Mouse (Mus musculus): ENCODE measurements around the gene Snrpc. TPM values are rescaled to one million over a fixed set of nuclear protein-coding genes. Genes with fewer than 3 reads are reported as not detected.
A peak's percentile ranks its signal among the peaks of the same experiment; 100 is the strongest.
"Not testable (repeated sequence)": the region's sequence is repeated elsewhere in the genome, so short reads cannot be mapped to it uniquely, and the experiment has no call there.

Gene Snrpc
- 79.3 and 93.1 TPM in 2 replicates for polyA plus RNA-seq (2012; rRNA removed)

DNA sequence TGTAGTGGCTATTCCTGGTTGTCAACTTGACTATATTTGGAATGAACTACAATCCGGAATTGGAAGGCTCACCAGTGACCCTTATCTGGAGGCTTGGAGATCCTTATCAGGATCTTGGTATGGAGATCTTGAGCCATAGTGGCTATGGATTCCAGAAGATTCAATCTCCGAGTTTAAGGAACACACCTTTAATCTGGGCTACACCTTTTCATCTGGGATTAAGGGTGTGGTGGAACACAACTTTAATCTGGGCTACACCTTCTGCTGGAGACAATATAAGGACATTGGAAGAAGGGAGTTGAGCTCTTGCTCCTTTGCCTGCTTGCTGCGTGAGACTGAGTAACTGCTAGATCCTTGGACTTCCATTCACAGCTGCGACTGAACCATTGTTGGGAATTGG is at the start of gene Snrpc:
Gene Snrpc, plus strand, starts transcription at position 301 of the 400 bp plus-strand sequence.
- not testable (repeated sequence) for DNase-seq (ENCODE audit: low read depth, low spot score)
- WGBS: 80% methylated on average over 4 of the region's 4 CpGs

DNA sequence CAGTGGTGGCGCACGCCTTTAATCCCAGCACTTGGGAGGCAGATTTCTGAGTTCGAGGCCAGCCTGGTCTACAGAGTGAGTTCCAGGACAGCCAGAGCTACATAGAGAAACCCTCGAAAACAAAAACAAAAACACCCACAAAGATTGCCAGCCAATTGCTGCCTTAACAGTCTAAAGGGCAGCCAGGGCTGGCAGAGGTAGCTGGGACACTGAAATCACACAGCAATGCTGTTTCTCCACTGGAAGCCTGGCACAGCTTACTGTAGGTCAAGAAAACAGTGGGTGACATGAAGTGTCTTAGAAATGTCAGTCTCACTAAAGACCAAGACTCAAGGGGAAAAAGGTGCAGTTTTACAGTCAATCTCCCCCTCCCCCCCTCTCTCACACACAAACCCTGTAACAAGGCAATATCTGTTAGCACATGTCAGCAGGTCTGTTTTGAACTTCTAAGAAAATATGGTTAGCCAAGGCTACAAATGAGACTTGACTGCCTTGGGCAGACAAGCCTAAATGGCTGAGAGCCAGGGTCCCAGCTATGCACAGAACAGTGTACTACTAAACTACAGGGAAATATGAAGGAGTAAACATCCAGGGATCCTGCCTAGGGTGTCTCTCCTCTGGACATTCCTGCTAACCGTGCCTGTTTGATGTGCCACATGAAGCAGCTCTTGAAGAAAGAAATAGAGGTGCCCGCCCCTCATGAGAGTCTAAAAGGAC is 49.3 kb upstream of the Snrpc start:
- DNase-seq (ENCODE audit: low read depth, low spot score): no peak
- WGBS: 79% methylated on average over 6 of the region's 6 CpGs

DNA sequence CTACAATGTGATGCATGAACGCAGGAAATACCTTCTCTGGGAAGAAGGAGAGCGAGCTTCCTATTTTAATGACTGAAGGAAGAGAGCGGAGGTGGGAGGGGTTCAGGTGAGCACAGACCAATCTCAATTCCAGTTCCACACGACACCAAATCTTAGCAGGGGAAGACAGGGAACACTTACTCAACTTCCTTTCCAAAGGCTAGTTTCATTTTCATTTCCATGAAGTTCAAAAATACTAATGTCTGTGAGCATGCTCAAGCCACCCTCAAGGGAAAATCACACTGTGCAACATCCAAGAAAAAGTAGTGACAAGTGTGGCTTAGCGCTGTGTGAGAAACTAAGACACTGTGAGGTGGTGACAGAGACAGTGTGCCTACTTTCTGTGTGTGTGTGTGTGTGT is 47.9 kb upstream of the Snrpc start:
- WGBS: 73% methylated on average over 5 of the region's 5 CpGs
- DNase-seq (ENCODE audit: low read depth, low spot score): no peak

DNA sequence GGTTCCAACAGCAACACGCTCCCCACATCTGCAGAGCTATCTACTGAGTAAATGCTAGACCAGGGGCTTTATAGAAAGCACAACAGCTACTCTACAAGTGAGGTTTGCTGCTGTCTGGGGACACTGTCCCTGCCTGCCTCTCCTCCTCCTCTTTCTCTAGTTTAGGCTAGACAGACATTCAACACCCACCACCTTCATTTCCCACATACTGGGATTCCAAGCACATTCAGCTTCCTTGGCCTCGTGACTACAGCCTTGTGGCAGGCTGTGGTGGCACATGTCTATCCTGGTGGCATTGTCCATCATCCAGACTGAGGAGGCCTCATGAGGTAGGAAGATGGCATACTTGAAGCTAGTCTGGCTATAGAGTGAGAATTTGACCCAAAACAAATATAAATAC is 47.0 kb upstream of the Snrpc start:
- 93% methylated on average over 2 of the region's 2 CpGs for WGBS
- no peak for DNase-seq (ENCODE audit: low read depth, low spot score)

DNA sequence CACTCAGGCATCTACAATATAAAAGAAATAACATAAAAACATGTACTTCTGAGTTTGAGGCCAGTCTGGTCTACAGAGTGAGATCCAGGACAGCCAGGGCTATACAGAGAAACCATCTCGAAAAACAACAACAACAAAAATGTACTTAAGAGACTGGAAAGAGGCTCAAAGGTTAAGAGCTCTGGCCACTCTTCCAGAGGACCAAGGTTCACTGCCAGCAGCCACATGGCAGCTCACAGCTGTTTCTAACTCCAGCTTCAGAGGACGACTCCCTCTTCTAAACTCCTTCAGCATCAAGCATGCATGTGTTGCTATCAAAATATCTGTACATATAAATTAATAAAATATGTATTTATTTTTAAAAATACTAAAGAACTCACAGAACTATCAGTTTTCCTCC is 46.4 kb upstream of the Snrpc start:
- DNase-seq (ENCODE audit: low read depth, low spot score): no peak
- WGBS: 38% methylated on average over 2 of the region's 2 CpGs

DNA sequence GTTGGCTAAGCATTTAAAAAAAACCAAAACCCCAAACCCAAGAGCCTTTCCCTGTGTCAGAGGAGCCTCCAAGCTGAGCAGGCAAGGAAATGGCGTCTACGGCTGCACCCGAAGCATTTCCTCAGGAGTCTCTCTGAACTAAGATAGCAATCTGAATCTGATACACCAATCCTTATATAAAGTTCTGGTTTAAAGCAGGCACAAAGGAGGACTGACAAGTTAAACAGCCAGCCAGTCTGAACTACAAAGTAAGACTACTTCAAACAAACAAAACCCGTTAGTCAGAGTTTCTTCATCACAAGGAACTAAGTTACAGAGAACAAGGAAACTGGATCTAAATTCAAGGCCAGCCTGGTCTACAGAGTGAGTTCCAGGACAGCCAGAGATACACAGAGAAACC is 45.4 kb upstream of the Snrpc start:
- 38% methylated on average over 4 of the region's 4 CpGs for WGBS
- no peak for DNase-seq (ENCODE audit: low read depth, low spot score)

DNA sequence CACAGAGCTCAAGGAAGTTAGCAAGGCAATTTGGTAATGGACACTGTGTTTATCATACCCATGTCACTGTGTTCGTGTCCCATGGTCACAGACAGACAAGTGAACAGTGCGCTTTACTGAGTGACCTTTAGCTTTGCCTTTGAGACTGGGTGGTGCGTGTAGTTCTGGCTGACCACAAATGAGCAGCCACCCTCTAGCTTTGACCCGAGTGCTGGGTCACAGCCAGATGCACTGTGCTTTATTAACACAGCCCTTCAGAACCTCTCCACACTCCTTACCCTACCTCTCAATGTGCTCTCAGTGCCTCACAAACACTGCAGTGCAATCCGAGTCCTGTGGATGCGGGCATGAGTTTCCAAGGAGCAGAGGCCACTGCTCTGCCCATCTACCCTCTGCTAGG is 44.8 kb upstream of the Snrpc start:
- DNase-seq (ENCODE audit: low read depth, low spot score): no peak
- WGBS: 53% methylated on average over 6 of the region's 6 CpGs

DNA sequence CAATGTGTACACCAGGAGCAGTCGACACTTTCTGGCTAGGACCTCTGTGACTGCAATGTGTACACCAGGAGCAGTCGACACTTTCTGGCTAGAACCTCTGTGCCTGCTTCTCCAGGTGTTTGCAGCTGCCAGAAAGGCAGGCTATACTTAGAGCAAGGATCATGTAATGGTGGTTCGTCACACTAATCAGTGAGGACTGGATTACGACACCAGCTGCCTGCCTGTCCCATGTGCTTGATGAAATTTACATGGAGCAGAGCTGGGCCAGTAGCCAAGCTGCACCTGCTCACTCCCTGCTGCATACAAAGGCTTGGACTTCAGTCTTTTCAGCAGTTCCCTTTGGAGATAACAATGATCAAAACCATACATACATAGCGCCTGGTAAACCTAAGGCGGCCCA is 41.2 kb upstream of the Snrpc start:
- 23% methylated on average over 6 of the region's 6 CpGs for WGBS
- DNase-seq (ENCODE audit: low read depth, low spot score): peak; percentile 61

DNA sequence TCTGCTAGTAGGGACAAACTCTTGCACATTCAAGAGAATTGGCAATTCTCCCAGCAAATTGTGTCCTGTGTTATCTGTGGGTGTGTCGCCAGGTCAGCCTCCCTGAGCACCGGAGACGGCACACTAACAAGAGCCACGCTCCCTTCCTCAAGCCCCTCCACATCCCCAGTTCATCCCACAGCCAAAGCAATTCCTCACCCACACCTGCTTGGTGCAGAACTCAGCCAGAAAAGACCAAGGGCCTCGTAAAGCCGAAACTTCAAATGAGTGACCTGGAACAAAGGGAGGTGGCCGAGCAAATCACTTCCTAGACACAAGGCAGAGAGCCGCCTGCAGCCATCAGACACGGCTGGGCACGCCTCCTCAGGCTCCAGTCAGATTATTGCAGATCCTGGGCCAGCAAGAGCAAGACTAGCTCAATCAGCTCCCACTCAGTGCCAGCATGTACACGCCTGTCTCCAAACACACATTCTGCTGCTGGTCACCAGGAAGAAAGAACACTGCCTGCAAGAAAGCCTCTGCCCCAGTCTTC is 40.5 kb upstream of the Snrpc start:
- 9% methylated on average over 11 of the region's 11 CpGs for WGBS
- DNase-seq (ENCODE audit: low read depth, low spot score): peak; percentile 67

DNA sequence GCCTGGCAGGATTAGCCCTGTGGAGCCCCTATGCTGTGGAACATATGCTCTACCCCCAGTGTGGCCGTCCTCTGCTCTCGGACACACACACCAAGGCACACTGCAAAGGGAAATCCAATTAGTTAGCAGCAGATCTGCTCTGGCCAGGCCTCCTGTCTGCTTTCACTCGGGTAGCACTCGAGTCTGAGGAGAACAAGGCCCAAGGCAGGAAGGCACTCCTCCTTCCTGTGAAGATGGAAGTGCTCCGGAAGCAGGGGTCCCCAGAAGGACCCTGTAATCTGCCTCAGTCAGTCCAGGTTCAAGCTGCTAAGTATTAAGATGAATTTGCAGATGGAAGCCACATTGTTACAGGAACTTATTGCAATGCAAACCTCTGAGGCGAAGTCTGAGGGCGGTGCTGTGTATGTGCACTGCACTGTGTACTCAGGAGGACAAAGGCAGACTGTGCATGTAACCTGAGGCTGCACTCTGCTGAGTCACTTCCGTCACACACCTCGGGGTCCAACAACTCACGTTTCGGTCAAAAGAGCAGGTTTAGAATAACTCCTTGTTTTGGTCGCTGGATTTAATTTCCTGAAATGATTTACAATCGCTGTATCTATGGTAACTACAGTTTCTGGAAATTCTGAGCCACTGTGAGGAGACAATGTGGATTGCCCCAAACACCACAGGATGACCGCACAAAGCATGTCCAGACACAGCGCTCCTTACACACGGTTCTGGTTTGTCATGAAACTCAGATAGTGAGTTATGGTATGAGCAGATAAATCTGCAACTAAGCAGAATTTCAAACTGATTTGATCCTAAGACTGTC is 38.0 kb upstream of the Snrpc start:
- WGBS: 19% methylated on average over 16 of the region's 16 CpGs
- peak; percentile 60 for DNase-seq (ENCODE audit: low read depth, low spot score)

DNA sequence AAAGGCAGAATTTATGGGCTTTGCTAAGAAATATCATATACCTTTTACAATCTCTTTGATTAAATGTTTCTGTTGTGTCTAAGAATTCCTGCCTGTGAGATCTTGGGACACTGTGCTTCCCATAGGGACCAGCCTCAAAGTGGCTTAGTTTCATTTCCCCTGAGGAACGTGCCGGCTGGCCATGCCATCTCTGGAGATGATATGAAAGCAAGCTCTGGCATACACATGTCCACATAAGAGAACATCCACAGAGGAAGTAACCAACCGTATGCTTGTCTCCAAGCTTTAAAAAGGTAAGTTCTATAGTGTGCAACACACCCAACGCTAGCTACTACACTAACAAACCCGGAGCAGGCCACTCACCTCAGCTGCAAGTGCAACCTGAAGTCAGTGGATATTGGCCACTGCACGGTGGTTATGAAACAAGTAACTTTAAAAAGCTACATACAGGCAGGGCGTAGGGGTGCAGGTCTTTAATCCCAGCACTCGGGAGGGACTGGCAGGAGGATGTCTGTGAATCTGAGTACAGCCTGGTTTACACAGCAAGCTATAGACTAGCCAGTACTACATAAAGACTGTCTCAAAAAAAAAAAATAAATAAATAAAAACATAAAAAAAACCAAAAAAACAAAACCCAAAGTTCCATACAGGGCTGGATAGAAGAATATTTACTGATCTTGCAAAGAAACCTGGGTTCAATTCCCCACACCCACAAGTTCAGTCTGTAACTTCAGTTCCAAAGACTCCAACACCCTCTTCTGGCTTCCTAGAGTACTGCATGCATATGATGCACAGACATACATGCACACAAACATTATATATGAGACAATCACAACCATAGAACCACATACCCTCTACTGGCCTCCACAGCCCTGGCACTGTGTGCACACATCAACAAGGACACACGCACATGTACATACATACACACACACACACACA is 37.0 kb upstream of the Snrpc start:
- DNase-seq (ENCODE audit: low read depth, low spot score): no peak
- WGBS: 45% methylated on average over 9 of the region's 9 CpGs

DNA sequence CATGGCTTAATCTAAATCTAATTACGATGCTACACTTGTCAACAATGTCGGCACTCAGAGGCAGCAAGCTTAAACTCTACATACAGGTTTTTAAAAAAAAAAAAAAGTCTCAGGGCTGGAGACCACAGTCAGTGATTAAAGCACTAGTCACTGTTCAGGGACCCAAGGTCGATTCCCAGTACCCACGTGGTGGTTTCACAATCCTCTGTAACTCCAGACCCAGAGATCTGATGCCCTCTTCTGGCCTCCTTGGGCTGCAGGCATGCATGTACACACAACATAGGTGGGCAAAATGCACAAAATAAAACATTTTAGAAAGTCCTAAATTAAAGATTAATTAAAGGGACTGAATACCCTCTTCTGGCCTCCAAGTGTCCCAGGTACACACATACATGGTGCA is 34.2 kb upstream of the Snrpc start:
- WGBS: 74% methylated on average over 4 of the region's 4 CpGs
- no peak for DNase-seq (ENCODE audit: low read depth, low spot score)

DNA sequence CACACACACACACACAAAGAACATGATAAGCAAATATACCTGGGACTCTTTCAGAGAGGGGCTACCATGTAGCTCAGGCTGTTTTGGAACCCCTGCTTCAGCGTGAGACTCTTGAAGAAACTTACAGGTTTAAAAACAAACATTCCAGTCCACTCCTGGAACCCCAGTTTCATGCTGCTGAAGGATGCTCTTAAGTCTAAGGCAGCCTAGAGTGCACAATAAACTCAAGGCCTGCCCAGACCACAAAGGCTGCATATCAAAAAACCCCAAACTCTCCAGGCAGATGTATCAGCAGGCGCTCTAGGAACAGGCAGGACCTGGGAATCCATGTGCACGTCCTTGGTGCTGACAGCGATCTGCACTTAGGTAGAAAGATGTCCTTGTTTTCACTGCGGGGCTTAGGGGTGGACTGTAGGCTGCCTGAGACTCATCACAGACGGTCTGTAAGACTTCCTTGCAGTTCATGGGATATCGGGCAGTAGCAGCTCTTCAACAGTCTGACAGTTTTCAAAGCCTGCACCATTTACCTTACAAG is 33.7 kb upstream of the Snrpc start:
- WGBS: 86% methylated on average over 7 of the region's 7 CpGs
- DNase-seq (ENCODE audit: low read depth, low spot score): no peak

DNA sequence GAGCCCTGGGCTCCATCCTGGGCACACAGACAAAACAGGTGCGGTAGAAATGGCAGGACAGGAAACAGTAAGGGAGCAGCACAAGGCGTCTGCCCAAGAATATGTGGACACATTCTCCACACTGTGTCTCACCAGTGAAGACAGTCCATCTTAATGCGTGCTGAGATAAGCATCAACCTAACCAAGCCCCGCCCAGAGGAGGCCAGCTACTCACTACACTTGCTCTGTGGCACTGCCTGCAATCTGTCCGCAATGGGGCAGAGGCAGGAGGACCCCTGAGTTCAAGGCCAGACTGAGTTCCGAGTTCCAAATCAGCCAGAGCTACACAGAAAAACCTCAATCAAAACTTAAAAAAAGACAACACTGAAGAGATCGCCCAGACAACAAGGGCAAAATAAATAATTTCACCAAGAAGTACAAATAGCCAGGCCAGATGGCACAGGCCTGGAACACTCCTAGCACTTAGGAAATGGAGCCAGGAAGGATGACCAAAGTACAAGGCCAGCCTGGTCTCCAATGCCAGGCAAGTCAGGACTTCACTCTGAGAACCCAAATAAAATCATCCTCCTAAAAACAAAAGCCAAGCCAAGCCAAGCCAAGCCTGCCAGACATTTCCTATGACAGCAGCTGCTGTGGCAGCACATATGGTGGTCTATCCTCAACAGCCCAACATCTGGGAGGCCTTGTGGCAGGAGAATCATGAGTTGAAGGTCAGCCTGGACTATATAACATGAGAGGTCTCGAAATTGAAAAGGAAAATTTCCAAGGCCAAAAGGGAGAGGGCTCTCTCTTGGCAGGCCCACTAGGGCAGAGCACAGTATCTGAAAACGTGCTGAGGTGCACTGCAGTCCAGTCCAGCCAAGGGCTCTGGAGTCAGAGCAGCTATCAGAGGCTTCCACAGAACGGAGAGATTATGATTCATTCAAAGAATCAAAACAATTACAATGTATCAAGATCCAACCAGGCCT is 32.9 kb upstream of the Snrpc start:
- 40% methylated on average over 10 of the region's 10 CpGs for WGBS
- DNase-seq (ENCODE audit: low read depth, low spot score): no peak

DNA sequence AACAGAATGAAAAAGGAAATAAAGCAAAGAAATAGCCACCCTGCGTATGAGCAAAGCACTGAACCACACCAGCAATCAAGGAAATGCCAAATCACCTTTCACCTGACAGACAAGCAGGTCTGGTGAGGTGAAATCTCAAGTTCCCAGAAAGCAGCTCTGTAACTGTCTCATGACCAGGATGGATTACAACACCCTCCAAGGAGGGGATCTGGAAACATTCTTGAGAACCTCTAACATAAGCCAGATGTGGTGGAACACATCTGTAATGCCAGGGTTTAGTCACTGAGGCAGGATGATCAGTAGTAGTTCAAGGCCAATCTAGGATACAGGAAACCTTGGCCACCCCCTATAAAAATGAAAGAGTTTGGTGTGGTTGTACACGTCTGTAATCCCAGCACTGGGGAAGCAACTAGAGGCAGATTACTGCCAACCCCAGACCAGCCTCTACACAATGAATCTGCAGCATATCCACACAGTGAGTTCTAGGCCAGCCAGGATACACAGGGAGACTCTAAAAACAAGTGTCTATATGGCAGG is 30.3 kb upstream of the Snrpc start:
- WGBS: 31% methylated on average over 2 of the region's 2 CpGs
- DNase-seq (ENCODE audit: low read depth, low spot score): no peak

DNA sequence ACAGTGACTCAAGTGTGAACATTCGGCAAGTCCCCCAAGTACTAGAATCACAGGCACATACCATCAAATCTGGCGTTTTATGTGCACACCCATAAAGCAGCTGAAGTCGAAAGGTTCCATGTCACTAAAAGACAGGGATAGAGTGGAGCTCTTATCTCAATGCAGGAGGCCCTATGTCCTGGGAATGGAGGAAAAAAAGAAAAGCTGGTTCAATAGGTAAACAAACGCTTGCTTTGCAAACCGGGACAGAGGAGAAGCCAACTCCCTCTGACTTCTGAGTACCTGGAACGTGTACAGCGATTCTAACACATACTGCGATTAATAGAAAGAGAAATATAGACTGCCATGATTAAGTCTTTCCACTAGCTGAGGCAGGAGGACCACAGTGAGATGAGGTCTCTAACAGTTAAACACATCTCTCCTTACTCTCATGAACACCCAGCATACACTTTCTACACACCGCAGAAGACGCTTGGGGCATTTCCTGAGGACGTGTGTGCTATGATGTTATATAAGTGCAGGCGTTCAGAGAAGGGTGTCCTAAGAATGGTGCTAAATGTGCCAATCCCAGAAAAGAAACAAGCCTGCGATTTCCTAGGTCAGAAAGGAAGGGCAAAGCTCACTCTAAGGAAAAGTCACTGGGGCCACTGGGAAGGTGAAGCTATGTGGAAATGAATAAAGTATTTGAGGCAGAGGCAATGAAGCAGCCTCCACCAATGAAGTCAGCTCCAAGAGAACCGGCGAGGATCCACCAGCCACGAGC is 27.2 kb upstream of the Snrpc start:
- no peak for DNase-seq (ENCODE audit: low read depth, low spot score)
- WGBS: 27% methylated on average over 16 of the region's 16 CpGs

DNA sequence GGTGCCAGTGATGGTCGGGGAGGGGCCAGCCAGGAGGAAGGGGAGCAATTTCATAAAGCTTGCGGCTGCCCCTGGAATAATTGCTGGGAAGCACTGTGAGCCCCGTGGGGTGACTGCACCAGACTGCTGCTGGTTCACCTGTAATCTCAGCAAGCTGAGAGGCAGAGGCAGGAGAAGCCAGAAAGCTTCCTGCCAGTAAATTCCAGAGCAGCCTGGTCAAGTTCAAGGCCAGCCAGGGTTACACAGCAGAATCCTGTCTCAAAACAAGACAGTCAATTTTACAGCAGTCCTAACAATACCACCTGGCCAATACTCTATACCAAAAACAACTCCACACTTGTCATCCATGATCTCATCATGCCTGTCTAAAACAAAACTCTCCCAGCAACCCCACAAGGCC is 26.0 kb upstream of the Snrpc start:
- 31% methylated on average over 3 of the region's 3 CpGs for WGBS
- DNase-seq (ENCODE audit: low read depth, low spot score): no peak

DNA sequence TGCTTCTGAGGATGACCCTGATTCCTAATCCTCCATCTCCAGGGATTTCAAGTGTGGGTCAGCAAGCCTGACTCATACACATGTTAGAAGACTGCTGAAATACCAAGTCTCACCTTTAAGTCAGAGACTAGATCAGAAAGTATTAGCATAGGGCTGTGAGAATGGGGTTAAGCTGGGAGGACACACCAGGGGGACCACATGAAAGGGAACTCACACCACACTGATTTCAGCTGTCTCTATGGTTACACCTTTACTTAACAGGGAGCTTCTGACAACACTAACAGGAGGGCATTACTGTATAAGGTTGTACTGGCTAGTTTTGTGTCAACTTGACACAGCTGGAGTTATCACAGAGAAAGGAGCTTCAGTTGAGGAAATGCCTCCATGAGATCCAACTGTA is 23.3 kb upstream of the Snrpc start:
- DNase-seq (ENCODE audit: low read depth, low spot score): no peak

Data from large intestine, adult 2 months (tissue).